ENCODE assay signal across 19 mouse cellular contexts in genomic region chr4:87158053-87158452, GRCm38 (mm10).
DNase-seq lines count a peak whose midpoint lies in the region; ATAC-seq and TF ChIP-seq lines count a peak whose summit lies in the region.
"Had no signal": no experiment of that assay in that cellular context is flagged by ENCODE, and none has a peak within 500 bp of the region (broad histone marks: within the 10 kb centered on the region; RNA-seq: fewer than 3 reads in every experiment).

No protein-coding gene starts in this region.

- no peak for DNase-seq in frontal cortex, postnatal 36 days (ENCODE audit: low spot score in 2 of 2)
- peak; percentile 6 for DNase-seq in midbrain, postnatal 0 days (ENCODE audit: low spot score)
- DNase-seq in midbrain, embryonic 10.5 days (ENCODE audit: low spot score) = no peak
- peak; percentile 54 for DNase-seq in gonadal fat pad, adult 2 months (ENCODE audit: low read depth)
- DNase-seq in telencephalon, adult 2 months (ENCODE audit: low read depth, low spot score) = peak; percentile 55
- DNase-seq in lung, adult 2 months = no peak
- DNase-seq in cerebellum, adult 18-20 months = no peak
- DNase-seq: adrenal gland, postnatal 10 days; B cell, adult 2 months; cerebellum, adult 11-12 months; gastrocnemius, postnatal 10 days had no signal

- H3K27ac ChIP-seq in midbrain, postnatal 0 days (ENCODE audit: low read depth, low read length) = no peak overlapping the region
- no peak overlapping the region for H3K27ac ChIP-seq in midbrain, embryonic 10.5 days (replicated peaks)
- H3K27ac ChIP-seq: embryonic facial prominence, embryonic 10.5 days; forebrain, embryonic 10.5 days; hindbrain, embryonic 15.5 days had no signal

- H3K9me3 ChIP-seq in midbrain, postnatal 0 days (ENCODE audit: low read length) = no peaks in the 10 kb centered on the region
- no peaks in the 10 kb centered on the region for H3K9me3 ChIP-seq in midbrain, embryonic 10.5 days (replicated peaks)
- H3K9me3 ChIP-seq: embryonic facial prominence, embryonic 10.5 days; forebrain, embryonic 10.5 days; heart, embryonic 12.5 days; hindbrain, embryonic 15.5 days had no signal

- H3K27me3 ChIP-seq in midbrain, postnatal 0 days (ENCODE audit: insufficient read depth, low read length) = no peaks in the 10 kb centered on the region
- no peaks in the 10 kb centered on the region for H3K27me3 ChIP-seq in midbrain, embryonic 10.5 days (ENCODE audit: low read depth, poor library complexity, severe bottlenecking)
- H3K27me3 ChIP-seq: heart, embryonic 12.5 days; hindbrain, embryonic 15.5 days had no signal

- H3K4me3 ChIP-seq in midbrain, postnatal 0 days (ENCODE audit: low read depth, low read length) = no peak overlapping the region
- H3K4me3 ChIP-seq in midbrain, embryonic 10.5 days = no peak overlapping the region
- H3K4me3 ChIP-seq in lung, adult 2 months (replicated peaks; ENCODE audit: extremely low read depth, low read depth, low read length) = no peak overlapping the region
- H3K4me3 ChIP-seq: embryonic facial prominence, embryonic 10.5 days; forebrain, embryonic 10.5 days; heart, embryonic 12.5 days; hindbrain, embryonic 15.5 days had no signal

- no peaks in the 10 kb centered on the region for H3K36me3 ChIP-seq in midbrain, postnatal 0 days (ENCODE audit: insufficient read depth, low read length)
- no peaks in the 10 kb centered on the region for H3K36me3 ChIP-seq in midbrain, embryonic 10.5 days
- H3K36me3 ChIP-seq: embryonic facial prominence, embryonic 10.5 days; forebrain, embryonic 10.5 days; G1E; heart, embryonic 12.5 days; hindbrain, embryonic 15.5 days had no signal

- TF ChIP-seq POLR2A in lung, adult 2 months (IDR thresholded peaks at IDR 0.05; ENCODE audit: borderline replicate concordance, extremely low read depth, low read depth, low read length) = no peak

- no peak overlapping the region for H3K4me2 ChIP-seq in midbrain, postnatal 0 days (ENCODE audit: low read depth, low read length, poor library complexity, severe bottlenecking)
- H3K4me2 ChIP-seq: heart, embryonic 12.5 days; hindbrain, embryonic 15.5 days had no signal

- 82% methylated on average over 4 of the region's 4 CpGs for WGBS in midbrain, postnatal 0 days
- WGBS in midbrain, embryonic 10.5 days = 91% methylated on average over 4 of the region's 4 CpGs
- 66% methylated on average over 4 of the region's 4 CpGs for WGBS in lung, adult 2 months

- TF ChIP-seq CTCF in midbrain, postnatal 0 days (IDR thresholded peaks at IDR 0.05) = no peak
- no peak for TF ChIP-seq CTCF in lung, adult 2 months (IDR thresholded peaks at IDR 0.05; ENCODE audit: insufficient read depth, low read length)

- ATAC-seq in frontal cortex, adult (ENCODE audit: low TSS enrichment) = peak; percentile 44
- ATAC-seq in midbrain, postnatal 0 days (ENCODE audit: low FRiP score) = no peak
- ATAC-seq: CD4-positive, CD25-positive, alpha-beta regulatory T cell, adult 4 months; forebrain, embryonic 14.5 days had no signal

- H3K9ac ChIP-seq in midbrain, postnatal 0 days (replicated peaks; ENCODE audit: low read length, poor library complexity, severe bottlenecking) = no peak overlapping the region
- H3K9ac ChIP-seq: heart, embryonic 12.5 days; hindbrain, embryonic 15.5 days had no signal

- no peaks in the 10 kb centered on the region for H3K4me1 ChIP-seq in midbrain, postnatal 0 days (ENCODE audit: insufficient read depth, low read length)
- H3K4me1 ChIP-seq in midbrain, embryonic 10.5 days = no peaks in the 10 kb centered on the region
- no peaks in the 10 kb centered on the region for H3K4me1 ChIP-seq in lung, adult 2 months (ENCODE audit: control insufficient read depth, insufficient read depth, low read length)
- H3K4me1 ChIP-seq: forebrain, embryonic 10.5 days; hindbrain, embryonic 15.5 days had no signal

Comparison
In these comparisons a context has a peak if more than half of its experiments do, and no peak if none do; other contexts are left out.
1. DNase-seq: peak in midbrain, postnatal 0 days (single experiment), gonadal fat pad, adult 2 months (single experiment) and telencephalon, adult 2 months (single experiment); none in frontal cortex, postnatal 36 days (0 of 2), midbrain, embryonic 10.5 days (single experiment), lung, adult 2 months (single experiment) and cerebellum, adult 18-20 months (0 of 2).